Comparison of ENCODE assay signal across 9 mouse cellular contexts in the genomic region with DNA sequence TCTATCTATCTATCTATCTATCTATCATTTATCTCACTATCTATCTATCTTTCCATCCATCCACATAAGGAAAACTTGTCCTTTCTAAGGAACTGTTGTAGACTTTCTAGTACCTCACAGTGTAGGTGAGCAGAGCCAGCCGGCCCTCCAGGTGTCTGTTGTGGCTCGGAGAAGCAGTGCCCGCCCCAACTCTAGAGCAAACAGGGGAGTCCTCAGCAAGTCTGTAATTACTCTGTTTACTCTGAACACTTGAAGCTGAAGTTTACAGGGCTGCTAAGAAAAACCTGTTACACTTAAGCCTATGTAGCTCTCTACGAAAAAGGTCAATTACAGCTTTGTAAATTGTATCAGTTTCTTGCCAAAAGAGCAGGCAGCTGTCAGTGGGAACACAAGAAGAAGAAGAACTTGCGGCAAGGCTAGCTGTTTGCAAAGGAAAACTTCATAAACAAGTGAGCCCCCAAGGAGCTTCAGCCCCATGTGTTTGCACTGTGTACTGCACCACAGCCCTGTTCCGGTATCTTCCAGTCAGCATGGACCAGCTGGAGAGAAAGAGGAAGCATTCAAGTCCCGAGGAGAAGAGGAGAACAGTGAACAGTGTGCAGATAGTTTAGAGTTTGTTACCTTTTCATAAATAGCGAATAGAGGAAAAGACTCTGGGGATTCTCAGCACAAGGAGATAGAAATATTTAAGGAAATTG.
DNase-seq lines count a peak whose midpoint lies in the region; ATAC-seq lines count a peak whose summit lies in the region.
"Had no signal": no experiment of that assay in that cellular context is flagged by ENCODE, and none has a peak within 500 bp of the region (broad histone marks: within the 10 kb centered on the region; RNA-seq: fewer than 3 reads in every experiment).

No protein-coding gene starts in this region.

- H3K27me3 ChIP-seq in liver, embryonic 12.5 days (replicated peaks) = no peaks in the 10 kb centered on the region
- no peaks in the 10 kb centered on the region for H3K27me3 ChIP-seq in liver, embryonic 16.5 days (ENCODE audit: control insufficient read depth, insufficient read depth, low read depth, low read length)
- H3K27me3 ChIP-seq in forebrain, embryonic 15.5 days = no peaks in the 10 kb centered on the region
- H3K27me3 ChIP-seq in neural tube, embryonic 15.5 days (replicated peaks) = no peaks in the 10 kb centered on the region
- H3K27me3 ChIP-seq: embryonic facial prominence, embryonic 13.5 days had no signal

- 45% methylated on average over 8 of the region's 8 CpGs for WGBS in liver, embryonic 12.5 days (ENCODE audit: insufficient replicate concordance)
- WGBS in liver, embryonic 16.5 days (ENCODE audit: insufficient replicate concordance) = 45% methylated on average over 8 of the region's 8 CpGs
- WGBS in forebrain, embryonic 15.5 days = 84% methylated on average over 8 of the region's 8 CpGs
- 78% methylated on average over 8 of the region's 8 CpGs for WGBS in neural tube, embryonic 15.5 days

- no peak overlapping the region for H3K9ac ChIP-seq in liver, embryonic 12.5 days
- H3K9ac ChIP-seq in liver, embryonic 16.5 days (ENCODE audit: low read depth, low read length) = no peak overlapping the region
- no peak overlapping the region for H3K9ac ChIP-seq in forebrain, embryonic 15.5 days (replicated peaks)
- H3K9ac ChIP-seq in neural tube, embryonic 15.5 days (replicated peaks) = no peak overlapping the region
- H3K9ac ChIP-seq: embryonic facial prominence, embryonic 13.5 days had no signal

- no peak for ATAC-seq in liver, embryonic 12.5 days
- ATAC-seq in liver, embryonic 16.5 days (ENCODE audit: low read depth) = peak; percentile 43; the same call in 1 of the 2 replicates
- no peak for ATAC-seq in forebrain, embryonic 15.5 days (replicated peaks)
- no peak for ATAC-seq in neural tube, embryonic 15.5 days (ENCODE audit: low FRiP score)

- H3K4me2 ChIP-seq in liver, embryonic 12.5 days = no peak overlapping the region
- no peak overlapping the region for H3K4me2 ChIP-seq in liver, embryonic 16.5 days (ENCODE audit: low read depth, low read length)
- H3K4me2 ChIP-seq in forebrain, embryonic 15.5 days (replicated peaks) = no peak overlapping the region
- H3K4me2 ChIP-seq in neural tube, embryonic 15.5 days = no peak overlapping the region
- H3K4me2 ChIP-seq: embryonic facial prominence, embryonic 13.5 days had no signal

- H3K27ac ChIP-seq in liver, embryonic 12.5 days = no peak overlapping the region
- H3K27ac ChIP-seq in liver, embryonic 16.5 days (ENCODE audit: low read length) = no peak overlapping the region
- H3K27ac ChIP-seq in forebrain, embryonic 15.5 days (replicated peaks) = no peak overlapping the region
- no peak overlapping the region for H3K27ac ChIP-seq in neural tube, embryonic 15.5 days (replicated peaks)
- H3K27ac ChIP-seq: embryonic facial prominence, embryonic 13.5 days had no signal

- H3K4me1 ChIP-seq in liver, embryonic 12.5 days = no peaks in the 10 kb centered on the region
- H3K4me1 ChIP-seq in liver, embryonic 16.5 days (ENCODE audit: control insufficient read depth, low read depth, low read length) = no peaks in the 10 kb centered on the region
- no peaks in the 10 kb centered on the region for H3K4me1 ChIP-seq in forebrain, embryonic 15.5 days
- H3K4me1 ChIP-seq in neural tube, embryonic 15.5 days = no peaks in the 10 kb centered on the region
- H3K4me1 ChIP-seq: embryonic facial prominence, embryonic 13.5 days had no signal

- DNase-seq in adrenal gland, adult (ENCODE audit: inconsistent age in 2 of 2, low spot score in 1 of 2) = peak; percentile 10 to 29
- DNase-seq in adrenal gland, postnatal 25 days = no peak
- peak; percentile 20 for DNase-seq in liver
- peak; percentile 33 to 54 for DNase-seq in thymus, postnatal 10 days (ENCODE audit: low spot score in 2 of 2)

- H3K4me3 ChIP-seq in liver, embryonic 12.5 days = no peak overlapping the region
- no peak overlapping the region for H3K4me3 ChIP-seq in liver, embryonic 16.5 days (ENCODE audit: low read depth, low read length)
- H3K4me3 ChIP-seq in forebrain, embryonic 15.5 days = no peak overlapping the region
- H3K4me3 ChIP-seq in neural tube, embryonic 15.5 days (replicated peaks) = no peak overlapping the region
- H3K4me3 ChIP-seq: embryonic facial prominence, embryonic 13.5 days had no signal

- H3K9me3 ChIP-seq in liver, embryonic 12.5 days (replicated peaks) = no peaks in the 10 kb centered on the region
- H3K9me3 ChIP-seq in liver, embryonic 16.5 days (replicated peaks; ENCODE audit: control insufficient read depth, low read length) = no peaks in the 10 kb centered on the region
- H3K9me3 ChIP-seq in forebrain, embryonic 15.5 days = no peaks in the 10 kb centered on the region
- H3K9me3 ChIP-seq in neural tube, embryonic 15.5 days (replicated peaks) = no peaks in the 10 kb centered on the region
- H3K9me3 ChIP-seq: embryonic facial prominence, embryonic 13.5 days had no signal

- no peaks in the 10 kb centered on the region for H3K36me3 ChIP-seq in liver, embryonic 12.5 days
- H3K36me3 ChIP-seq in liver, embryonic 16.5 days (ENCODE audit: control insufficient read depth, insufficient read depth) = no peaks in the 10 kb centered on the region
- no peaks in the 10 kb centered on the region for H3K36me3 ChIP-seq in forebrain, embryonic 15.5 days
- H3K36me3 ChIP-seq in neural tube, embryonic 15.5 days = no peaks in the 10 kb centered on the region
- H3K36me3 ChIP-seq: embryonic facial prominence, embryonic 13.5 days had no signal
